Mouse (Mus musculus): ENCODE measurements around the gene Lrrc8e.

- TF ChIP-seq TAL1 (IDR thresholded peaks at IDR 0.05; ENCODE audit: low read length) (no peak), GATA1 (IDR thresholded peaks at IDR 0.05; ENCODE audit: low read length) (no peak)
Observed at GRCm38 (mm10) chr8:4222059-4222458, 4.6 kb upstream of the Lrrc8e start.
